Mouse (Mus musculus) embryonic facial prominence, embryonic 10.5 days (tissue): Measurements from ENCODE around the gene Rnf126. TPM values are rescaled to one million over a fixed set of nuclear protein-coding genes. Genes with fewer than 3 reads are reported as not detected.
A peak's percentile ranks its signal among the peaks of the same experiment; 100 is the strongest.

Source experiments
- DNase-seq: peaks from one replicate; pipeline ENCODE4 v3.0.0-alpha.2; 2017; ENCODE audit warnings: low spot score
- H3K27ac ChIP-seq: fragments of 300-500 bp; sonication (generic); replicated peaks from 2 replicates; pipeline ENCODE4 v1.5.1; 2016; ENCODE audit warnings: mild to moderate bottlenecking
- H3K27me3 ChIP-seq: fragments of 300-500 bp; sonication (generic); replicated peaks from 2 replicates; pipeline ENCODE4 v1.6.1; 2016; ENCODE audit warnings: low read depth, mild to moderate bottlenecking; ENCODE audit not compliant: poor library complexity, severe bottlenecking
- H3K36me3 ChIP-seq: fragments of 300-500 bp; sonication (generic); replicated peaks from 2 replicates; pipeline ENCODE4 v1.6.1; 2016; ENCODE audit warnings: mild to moderate bottlenecking, moderate library complexity
- H3K4me1 ChIP-seq: fragments of 300-500 bp; sonication (generic); 2 replicates; pipeline ENCODE4 v1.6.1; 2016
- H3K4me3 ChIP-seq: fragments of 300-500 bp; sonication (generic); 2 replicates; pipeline ENCODE4 v1.5.1; 2016; ENCODE audit warnings: mild to moderate bottlenecking, moderate library complexity
- H3K9me3 ChIP-seq: fragments of 300-500 bp; sonication (generic); 2 replicates; pipeline ENCODE4 v1.6.1; 2016; ENCODE audit warnings: mild to moderate bottlenecking
- WGBS: fragments of 180-500 bp; shearing (Covaris S2); methylation state at CpG from one replicate; pipeline ENCODE4 v1.1.7; 2016; 5-methylcytosine and 5-hydroxymethylcytosine counted together
- polyA plus RNA-seq: library from polyadenylated mRNA; unstranded; fragments of >200 nt; fragmentation: Nextera tagmentation; extraction: Ambion mirVana; gene quantifications from 2 replicates; pipeline ENCODE4 v1.2.1, GENCODE M21; 2016

The Rnf126 gene
- polyA plus RNA-seq, 1 experiment from 2014 or later: 125 TPM

GRCm38 (mm10) chr10:79788386-79789158, 21.8 kb upstream of the Rnf126 start:
- H3K27ac ChIP-seq: no peak overlapping the region
- H3K9me3 ChIP-seq: no peaks in the 10 kb centered on the region
- no peaks in the 10 kb centered on the region for H3K36me3 ChIP-seq
- H3K4me1 ChIP-seq: peaks cover 14% of the 10 kb centered on the region
- H3K4me3 ChIP-seq: no peak overlapping the region
- WGBS: 39% methylated on average over 7 of the region's 7 CpGs
- H3K27me3 ChIP-seq: peaks cover 17% of the 10 kb centered on the region
- DNase-seq: peak; percentile 79

- no peaks in the 10 kb centered on the region for H3K9me3 ChIP-seq
- H3K4me3 ChIP-seq: no peak overlapping the region
- H3K27me3 ChIP-seq: peaks cover 60% of the 10 kb centered on the region
- H3K27ac ChIP-seq: no peak overlapping the region
- peak; percentile 70 for DNase-seq
- H3K36me3 ChIP-seq: no peaks in the 10 kb centered on the region
- H3K4me1 ChIP-seq: peaks cover 28% of the 10 kb centered on the region
- WGBS: 39% methylated on average over 27 of the region's 27 CpGs
These were observed 17.4 kb upstream of the Rnf126 start for GRCm38 (mm10) chr10:79783920-79784800.

GRCm38 (mm10) chr10:79783050-79783449, 16.3 kb upstream of the Rnf126 start:
- 66% methylated on average over 7 of the region's 7 CpGs for WGBS
- no peak for DNase-seq
- Histone ChIP-seq H3K4me3 (no peak overlapping the region), H3K4me1 (peaks cover 39% of the 10 kb centered on the region), H3K36me3 (no peaks in the 10 kb centered on the region), H3K27ac (no peak overlapping the region), H3K9me3 (no peaks in the 10 kb centered on the region), H3K27me3 (peaks cover 71% of the 10 kb centered on the region)

GRCm38 (mm10) chr10:79781956-79782355, 15.2 kb upstream of the Rnf126 start:
- H3K36me3 ChIP-seq: no peaks in the 10 kb centered on the region
- DNase-seq: no peak
- WGBS: 52% methylated on average over 5 of the region's 5 CpGs
- H3K27ac ChIP-seq: no peak overlapping the region
- peaks cover 82% of the 10 kb centered on the region for H3K27me3 ChIP-seq
- 0 out of 2 replicates have a peak overlapping the region, but pooled peaks have one; percentile 3 for H3K4me3 ChIP-seq
- no peaks in the 10 kb centered on the region for H3K9me3 ChIP-seq
- H3K4me1 ChIP-seq: peaks cover 50% of the 10 kb centered on the region

GRCm38 (mm10) chr10:79781139-79781538, 14.4 kb upstream of the Rnf126 start:
- Histone ChIP-seq H3K36me3 (no peaks in the 10 kb centered on the region), H3K4me3 (peak overlapping the region; percentile 58), H3K4me1 (peaks cover 52% of the 10 kb centered on the region), H3K27me3 (peaks cover 90% of the 10 kb centered on the region), H3K9me3 (no peaks in the 10 kb centered on the region), H3K27ac (no peak overlapping the region)
- DNase-seq: no peak
- WGBS: 30% methylated on average over 21 of the region's 21 CpGs

- Histone ChIP-seq H3K4me1 (peaks cover 52% of the 10 kb centered on the region), H3K9me3 (no peaks in the 10 kb centered on the region), H3K4me3 (peak overlapping the region; percentile 58), H3K27ac (peak overlapping the region; percentile 52; the same call in 1 of the 2 replicates), H3K27me3 (peaks cover 92% of the 10 kb centered on the region), H3K36me3 (no peaks in the 10 kb centered on the region)
- under 1% methylated on average over 13 of the region's 13 CpGs for WGBS
- peak; percentile 79 for DNase-seq
These were observed 13.9 kb upstream of the Rnf126 start for GRCm38 (mm10) chr10:79780664-79781015.

- Histone ChIP-seq H3K27ac (peak overlapping the region; percentile 52; the same call in 1 of the 2 replicates), H3K27me3 (peaks cover 89% of the 10 kb centered on the region), H3K4me3 (peak overlapping the region; percentile 58), H3K4me1 (peaks cover 52% of the 10 kb centered on the region), H3K36me3 (no peaks in the 10 kb centered on the region), H3K9me3 (no peaks in the 10 kb centered on the region)
- DNase-seq: peak; percentile 99
- 2% methylated on average over 55 of the region's 55 CpGs for WGBS
These were observed 13.3 kb upstream of the Rnf126 start for GRCm38 (mm10) chr10:79779784-79780663.

GRCm38 (mm10) chr10:79779193-79779592, 12.4 kb upstream of the Rnf126 start:
- peaks cover 52% of the 10 kb centered on the region for H3K4me1 ChIP-seq
- no peak overlapping the region for H3K4me3 ChIP-seq
- no peak for DNase-seq
- peaks cover 85% of the 10 kb centered on the region for H3K27me3 ChIP-seq
- no peaks in the 10 kb centered on the region for H3K9me3 ChIP-seq
- no peaks in the 10 kb centered on the region for H3K36me3 ChIP-seq
- H3K27ac ChIP-seq: no peak overlapping the region
- 13% methylated on average over 2 of the region's 2 CpGs for WGBS

- peaks cover 74% of the 10 kb centered on the region for H3K27me3 ChIP-seq
- no peaks in the 10 kb centered on the region for H3K36me3 ChIP-seq
- no peaks in the 10 kb centered on the region for H3K9me3 ChIP-seq
- H3K4me1 ChIP-seq: peaks cover 52% of the 10 kb centered on the region
- DNase-seq: peak; percentile 56
- 18% methylated on average over 15 of the region's 15 CpGs for WGBS
- peak overlapping the region; percentile 54 for H3K4me3 ChIP-seq
- H3K27ac ChIP-seq: peak overlapping the region; percentile 64; the same call in 1 of the 2 replicates
These were observed 11.3 kb upstream of the Rnf126 start for GRCm38 (mm10) chr10:79778006-79778405.

- peaks cover 65% of the 10 kb centered on the region for H3K27me3 ChIP-seq
These were observed 10.4 kb upstream of the Rnf126 start, which contains the start of gene Fstl3 for GRCm38 (mm10) chr10:79777103-79777531. Fstl3 (plus strand) TSS chr10:79777272.

GRCm38 (mm10) chr10:79774486-79775279, 7.9 kb upstream of the Rnf126 start:
- WGBS: 72% methylated on average over 5 of the region's 5 CpGs
- no peak for DNase-seq
- Histone ChIP-seq H3K4me1 (peaks cover 30% of the 10 kb centered on the region), H3K27me3 (peaks cover 48% of the 10 kb centered on the region), H3K9me3 (peaks cover 7% of the 10 kb centered on the region; the same call in 1 of the 2 replicates), H3K36me3 (no peaks in the 10 kb centered on the region), H3K27ac (no peak overlapping the region), H3K4me3 (no peak overlapping the region)

More at GRCm38 (mm10) chr10:79777103-79777531, 10.4 kb upstream of the Rnf126 start, which contains the start of gene Fstl3:
- WGBS: 1% methylated on average over 39 of the region's 39 CpGs
- peaks cover 52% of the 10 kb centered on the region for H3K4me1 ChIP-seq
- DNase-seq: peak; percentile 68
- peak within 1 kb of the TSS; percentile 70 for H3K27ac ChIP-seq
- H3K4me3 ChIP-seq: peak within 1 kb of the TSS; percentile 54
- H3K36me3 ChIP-seq: no peaks in the 10 kb centered on the region
- H3K9me3 ChIP-seq: peaks cover 7% of the 10 kb centered on the region; the same call in 1 of the 2 replicates
